Mouse (Mus musculus): Measurements from ENCODE around the gene Mllt10. TPM values are rescaled to one million over a fixed set of nuclear protein-coding genes. Genes with fewer than 3 reads are reported as not detected.

Gene Mllt10
- polyA plus RNA-seq (2014; fragmentation: Nextera tagmentation; extraction: Ambion mirVana), result 33.5 and 40.1 TPM in 2 replicates

DNA sequence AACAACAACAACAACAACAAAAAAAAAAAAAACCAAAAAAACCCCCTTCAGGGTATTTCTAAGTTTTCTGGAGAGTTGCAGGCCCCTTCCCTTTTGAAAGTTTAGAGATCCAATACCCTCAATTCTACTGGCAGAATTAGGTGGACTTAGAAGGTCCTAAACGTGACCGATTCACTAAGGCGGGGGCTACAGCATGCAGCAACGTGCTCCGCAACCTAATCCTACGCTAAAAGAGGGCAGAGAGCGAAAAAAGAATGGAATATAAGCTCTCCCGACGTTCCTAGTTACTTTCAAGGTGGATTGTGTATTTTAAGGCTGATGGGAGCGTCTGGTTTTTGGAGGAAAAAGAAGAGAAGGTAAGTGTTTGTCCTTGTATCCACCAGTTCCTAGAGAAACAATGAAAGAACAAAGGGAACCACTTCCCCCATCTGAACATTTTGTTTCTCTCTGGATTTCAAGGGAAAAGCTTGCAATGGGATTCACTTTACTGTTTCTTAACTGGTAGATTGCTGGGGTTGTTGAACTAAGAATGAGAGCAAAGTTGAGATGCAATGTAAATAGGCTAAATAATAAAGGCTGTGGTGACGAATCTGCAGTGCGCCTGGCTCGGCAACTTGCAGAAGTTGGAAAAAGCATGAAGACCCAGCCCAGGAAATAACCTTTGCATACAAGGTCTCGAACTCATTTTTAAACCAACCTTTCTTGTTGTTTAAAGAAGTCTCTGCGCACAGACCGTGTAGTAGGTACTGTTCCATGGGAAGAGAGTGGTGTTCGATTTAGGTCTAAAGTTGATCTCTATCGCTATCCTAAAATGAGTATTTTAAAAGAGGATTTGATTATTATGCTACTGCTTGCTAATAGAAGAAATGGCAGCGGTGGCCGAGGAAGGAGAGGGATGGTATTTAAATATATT, at the start of gene Mllt10:
Gene Mllt10 (plus strand): TSS at position 222 of the 913 bp plus-strand sequence.
- Histone ChIP-seq H3K9ac (replicated peaks; ENCODE audit: low read length) (peak within 1 kb of the TSS; percentile 96), H3K27me3 (ENCODE audit: control insufficient read depth, insufficient read depth, low read length) (no peaks in the 10 kb centered on the region), H3K36me3 (ENCODE audit: control insufficient read depth, insufficient read depth, low read length) (no peaks in the 10 kb centered on the region), H3K4me2 (ENCODE audit: low read length) (peak within 1 kb of the TSS; percentile 98), H3K27ac (replicated peaks; ENCODE audit: low read depth, low read length) (peak within 1 kb of the TSS; percentile 100), H3K9me3 (ENCODE audit: control insufficient read depth, low read length) (no peaks in the 10 kb centered on the region), H3K4me3 (replicated peaks; ENCODE audit: low read depth, low read length) (peak within 1 kb of the TSS; percentile 58), H3K4me1 (ENCODE audit: control insufficient read depth, insufficient read depth, low read length) (peaks cover 40% of the 10 kb centered on the region)
- ATAC-seq (ENCODE audit: low FRiP score, low TSS enrichment), result no peak
- DNase-seq, result peak; percentile 67
- 3% methylated on average over 20 of the region's 20 CpGs for WGBS

- no peaks in the 10 kb centered on the region for H3K4me1 ChIP-seq (ENCODE audit: control insufficient read depth, insufficient read depth, low read length)
- H3K27me3 ChIP-seq (ENCODE audit: control insufficient read depth, insufficient read depth, low read length), result no peaks in the 10 kb centered on the region
- H3K36me3 ChIP-seq (ENCODE audit: control insufficient read depth, insufficient read depth, low read length), result no peaks in the 10 kb centered on the region
- ATAC-seq (ENCODE audit: low FRiP score, low TSS enrichment), result no peak
- no peak overlapping the region for H3K27ac ChIP-seq (replicated peaks; ENCODE audit: low read depth, low read length)
- H3K9ac ChIP-seq (replicated peaks; ENCODE audit: low read length), result no peak overlapping the region
- no peak overlapping the region for H3K4me3 ChIP-seq (replicated peaks; ENCODE audit: low read depth, low read length)
- no peak for DNase-seq
- WGBS, result 90% methylated on average over 6 of the region's 6 CpGs
- H3K4me2 ChIP-seq (ENCODE audit: low read length), result no peak overlapping the region
- no peaks in the 10 kb centered on the region for H3K9me3 ChIP-seq (ENCODE audit: control insufficient read depth, low read length)
Measured at GRCm38 (mm10) chr2:18011226-18011625, 43.8 kb upstream of the Mllt10 start.

GRCm38 (mm10) chr2:18012866-18013265, 42.2 kb upstream of the Mllt10 start:
- Histone ChIP-seq H3K4me1 (ENCODE audit: control insufficient read depth, insufficient read depth, low read length) (no peaks in the 10 kb centered on the region), H3K9ac (replicated peaks; ENCODE audit: low read length) (no peak overlapping the region), H3K4me3 (replicated peaks; ENCODE audit: low read depth, low read length) (no peak overlapping the region), H3K9me3 (ENCODE audit: control insufficient read depth, low read length) (no peaks in the 10 kb centered on the region), H3K4me2 (ENCODE audit: low read length) (no peak overlapping the region), H3K36me3 (ENCODE audit: control insufficient read depth, insufficient read depth, low read length) (no peaks in the 10 kb centered on the region), H3K27ac (replicated peaks; ENCODE audit: low read depth, low read length) (no peak overlapping the region), H3K27me3 (ENCODE audit: control insufficient read depth, insufficient read depth, low read length) (no peaks in the 10 kb centered on the region)
- no peak for ATAC-seq (ENCODE audit: low FRiP score, low TSS enrichment)
- WGBS, result 92% methylated on average over 3 of the region's 3 CpGs
- DNase-seq, result no peak

- WGBS, result 41% methylated on average over 3 of the region's 3 CpGs
- Histone ChIP-seq H3K4me3 (replicated peaks; ENCODE audit: low read depth, low read length) (no peak overlapping the region), H3K27ac (replicated peaks; ENCODE audit: low read depth, low read length) (no peak overlapping the region), H3K27me3 (ENCODE audit: control insufficient read depth, insufficient read depth, low read length) (no peaks in the 10 kb centered on the region), H3K9me3 (ENCODE audit: control insufficient read depth, low read length) (no peaks in the 10 kb centered on the region), H3K36me3 (ENCODE audit: control insufficient read depth, insufficient read depth, low read length) (no peaks in the 10 kb centered on the region), H3K9ac (replicated peaks; ENCODE audit: low read length) (no peak overlapping the region), H3K4me1 (ENCODE audit: control insufficient read depth, insufficient read depth, low read length) (no peaks in the 10 kb centered on the region), H3K4me2 (ENCODE audit: low read length) (no peak overlapping the region)
- DNase-seq (no peak), ATAC-seq (ENCODE audit: low FRiP score, low TSS enrichment) (no peak)
Measured at GRCm38 (mm10) chr2:18015581-18015980, 39.5 kb upstream of the Mllt10 start.

- no peak overlapping the region for H3K4me3 ChIP-seq (replicated peaks; ENCODE audit: low read depth, low read length)
- H3K9me3 ChIP-seq (ENCODE audit: control insufficient read depth, low read length), result no peaks in the 10 kb centered on the region
- H3K4me1 ChIP-seq (ENCODE audit: control insufficient read depth, insufficient read depth, low read length), result no peaks in the 10 kb centered on the region
- 90% methylated on average over 1 of the region's 1 CpGs for WGBS
- no peaks in the 10 kb centered on the region for H3K36me3 ChIP-seq (ENCODE audit: control insufficient read depth, insufficient read depth, low read length)
- DNase-seq, result no peak
- H3K4me2 ChIP-seq (ENCODE audit: low read length), result no peak overlapping the region
- H3K9ac ChIP-seq (replicated peaks; ENCODE audit: low read length), result no peak overlapping the region
- ATAC-seq (ENCODE audit: low FRiP score, low TSS enrichment), result no peak
- H3K27ac ChIP-seq (replicated peaks; ENCODE audit: low read depth, low read length), result no peak overlapping the region
- H3K27me3 ChIP-seq (ENCODE audit: control insufficient read depth, insufficient read depth, low read length), result no peaks in the 10 kb centered on the region
Measured at GRCm38 (mm10) chr2:18016639-18017038, 38.4 kb upstream of the Mllt10 start.

- ATAC-seq (ENCODE audit: low FRiP score, low TSS enrichment), result no peak
- no peaks in the 10 kb centered on the region for H3K36me3 ChIP-seq (ENCODE audit: control insufficient read depth, insufficient read depth, low read length)
- H3K4me1 ChIP-seq (ENCODE audit: control insufficient read depth, insufficient read depth, low read length), result no peaks in the 10 kb centered on the region
- WGBS, result 96% methylated on average over 6 of the region's 6 CpGs
- H3K27me3 ChIP-seq (ENCODE audit: control insufficient read depth, insufficient read depth, low read length), result no peaks in the 10 kb centered on the region
- H3K27ac ChIP-seq (replicated peaks; ENCODE audit: low read depth, low read length), result no peak overlapping the region
- H3K9ac ChIP-seq (replicated peaks; ENCODE audit: low read length), result no peak overlapping the region
- H3K4me2 ChIP-seq (ENCODE audit: low read length), result no peak overlapping the region
- no peak overlapping the region for H3K4me3 ChIP-seq (replicated peaks; ENCODE audit: low read depth, low read length)
- H3K9me3 ChIP-seq (ENCODE audit: control insufficient read depth, low read length), result no peaks in the 10 kb centered on the region
- DNase-seq, result no peak
Measured at GRCm38 (mm10) chr2:18017321-18017720, 37.7 kb upstream of the Mllt10 start.

- no peak overlapping the region for H3K9ac ChIP-seq (replicated peaks; ENCODE audit: low read length)
- ATAC-seq (ENCODE audit: low FRiP score, low TSS enrichment) (no peak), DNase-seq (no peak)
- H3K9me3 ChIP-seq (ENCODE audit: control insufficient read depth, low read length), result no peaks in the 10 kb centered on the region
- no peak overlapping the region for H3K27ac ChIP-seq (replicated peaks; ENCODE audit: low read depth, low read length)
- 83% methylated on average over 1 of the region's 1 CpGs for WGBS
- no peak overlapping the region for H3K4me2 ChIP-seq (ENCODE audit: low read length)
- H3K4me1 ChIP-seq (ENCODE audit: control insufficient read depth, insufficient read depth, low read length), result no peaks in the 10 kb centered on the region
- H3K27me3 ChIP-seq (ENCODE audit: control insufficient read depth, insufficient read depth, low read length), result no peaks in the 10 kb centered on the region
- no peak overlapping the region for H3K4me3 ChIP-seq (replicated peaks; ENCODE audit: low read depth, low read length)
- no peaks in the 10 kb centered on the region for H3K36me3 ChIP-seq (ENCODE audit: control insufficient read depth, insufficient read depth, low read length)
Measured at GRCm38 (mm10) chr2:18019122-18019521, 35.9 kb upstream of the Mllt10 start.

- 44% methylated on average over 1 of the region's 1 CpGs for WGBS
- ATAC-seq (ENCODE audit: low FRiP score, low TSS enrichment) (no peak), DNase-seq (no peak)
- no peak overlapping the region for H3K4me3 ChIP-seq (replicated peaks; ENCODE audit: low read depth, low read length)
- H3K4me2 ChIP-seq (ENCODE audit: low read length), result no peak overlapping the region
- H3K9ac ChIP-seq (replicated peaks; ENCODE audit: low read length), result no peak overlapping the region
- H3K27ac ChIP-seq (replicated peaks; ENCODE audit: low read depth, low read length), result no peak overlapping the region
- no peaks in the 10 kb centered on the region for H3K36me3 ChIP-seq (ENCODE audit: control insufficient read depth, insufficient read depth, low read length)
- H3K9me3 ChIP-seq (ENCODE audit: control insufficient read depth, low read length), result no peaks in the 10 kb centered on the region
- 0 out of 2 replicates have a peak, but pooled peaks cover 13% of the 10 kb centered on the region for H3K4me1 ChIP-seq (ENCODE audit: control insufficient read depth, insufficient read depth, low read length)
- no peaks in the 10 kb centered on the region for H3K27me3 ChIP-seq (ENCODE audit: control insufficient read depth, insufficient read depth, low read length)
Measured at GRCm38 (mm10) chr2:18022886-18023285, 32.2 kb upstream of the Mllt10 start.

DNA sequence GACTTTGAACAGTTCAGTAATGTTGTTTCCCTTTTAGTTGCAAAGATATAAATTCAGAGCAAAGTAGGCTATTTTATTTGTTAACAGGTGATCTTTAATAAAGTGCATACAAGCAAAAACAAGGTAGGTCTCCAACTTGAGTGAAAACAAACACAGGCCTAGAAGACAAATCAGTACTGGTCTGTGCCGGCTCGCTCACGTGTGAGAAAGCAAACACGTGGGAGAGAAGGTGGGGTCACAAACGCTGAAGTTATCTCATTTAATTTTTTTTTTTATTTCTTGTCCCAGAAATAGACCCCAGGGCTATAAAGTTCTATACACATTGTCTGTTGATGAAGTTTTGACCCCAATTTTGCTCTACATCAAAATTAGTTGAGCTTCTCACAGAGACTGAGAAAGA, 29.9 kb upstream of the Mllt10 start:
- no peaks in the 10 kb centered on the region for H3K27me3 ChIP-seq (ENCODE audit: control insufficient read depth, insufficient read depth, low read length)

More for the DNA sequence above, 29.9 kb upstream of the Mllt10 start:
- Histone ChIP-seq H3K4me1 (ENCODE audit: control insufficient read depth, insufficient read depth, low read length) (peaks cover 17% of the 10 kb centered on the region), H3K4me3 (replicated peaks; ENCODE audit: low read depth, low read length) (no peak overlapping the region), H3K36me3 (ENCODE audit: control insufficient read depth, insufficient read depth, low read length) (no peaks in the 10 kb centered on the region), H3K9me3 (ENCODE audit: control insufficient read depth, low read length) (no peaks in the 10 kb centered on the region), H3K9ac (replicated peaks; ENCODE audit: low read length) (no peak overlapping the region), H3K27ac (replicated peaks; ENCODE audit: low read depth, low read length) (no peak overlapping the region), H3K4me2 (ENCODE audit: low read length) (peak overlapping the region; percentile 78)
- no peak for ATAC-seq (ENCODE audit: low FRiP score, low TSS enrichment)
- whole genome bisulfite sequencing, result 25% methylated on average over 5 of the region's 5 CpGs
- DNase-seq, result peak; percentile 15

Data from midbrain, embryonic 14.5 days (tissue).